Mouse (Mus musculus): ENCODE data around the gene Srrt.

The Srrt gene

GRCm38 (mm10) chr5:137307071-137307912 lies at the start of gene Srrt:
Gene Srrt (minus strand): TSS chr5:137307674.
- peak; percentile 90 to 93 for DNase-seq

- DNase-seq = no peak
These were observed 46.6 kb upstream of the Srrt start for GRCm38 (mm10) chr5:137354091-137354490.

GRCm38 (mm10) chr5:137352011-137352975 lies 44.8 kb upstream of the Srrt start:
- peak; percentile 75 to 77 for DNase-seq

- DNase-seq = no peak
These were observed 43.9 kb upstream of the Srrt start for GRCm38 (mm10) chr5:137351394-137351793.

- DNase-seq = no peak
These were observed 43.5 kb upstream of the Srrt start for GRCm38 (mm10) chr5:137351058-137351380.

- DNase-seq = no peak
These were observed 43.0 kb upstream of the Srrt start for GRCm38 (mm10) chr5:137350205-137351057.

GRCm38 (mm10) chr5:137349384-137350204 lies 42.1 kb upstream of the Srrt start, which contains the start of gene Ephb4:
Gene Ephb4 (plus strand): TSS chr5:137350109.
- peak; percentile 97 to 98 for DNase-seq

GRCm38 (mm10) chr5:137348482-137349383 lies 41.3 kb upstream of the Srrt start:
- DNase-seq = peak; percentile 83 to 89

- DNase-seq = peak; percentile 25 to 49
These were observed 40.4 kb upstream of the Srrt start for GRCm38 (mm10) chr5:137347856-137348255.

- no peak for DNase-seq
These were observed 39.5 kb upstream of the Srrt start for GRCm38 (mm10) chr5:137346983-137347382.

GRCm38 (mm10) chr5:137346388-137346787 lies 38.9 kb upstream of the Srrt start:
- no peak for DNase-seq

GRCm38 (mm10) chr5:137345821-137346220 lies 38.3 kb upstream of the Srrt start:
- peak; percentile 83 to 89 for DNase-seq

GRCm38 (mm10) chr5:137343869-137344268 lies 36.4 kb upstream of the Srrt start:
- DNase-seq = no peak

GRCm38 (mm10) chr5:137343412-137343811 lies 35.9 kb upstream of the Srrt start:
- DNase-seq = no peak

- no peak for DNase-seq
These were observed 35.0 kb upstream of the Srrt start for GRCm38 (mm10) chr5:137342407-137343012.

- DNase-seq = no peak
These were observed 32.7 kb upstream of the Srrt start for GRCm38 (mm10) chr5:137340222-137340621.

- DNase-seq = peak; percentile 53 to 65
These were observed 32.0 kb upstream of the Srrt start for GRCm38 (mm10) chr5:137339290-137339979.

- DNase-seq = peak; percentile 51 to 73
These were observed 31.3 kb upstream of the Srrt start for GRCm38 (mm10) chr5:137338663-137339289.

GRCm38 (mm10) chr5:137338256-137338655 lies 30.8 kb upstream of the Srrt start:
- peak; percentile 94 for DNase-seq

Data from kidney, adult 8-10 months (tissue).